Comparison of ENCODE assay signal across 7 mouse cellular contexts in the genomic region with DNA sequence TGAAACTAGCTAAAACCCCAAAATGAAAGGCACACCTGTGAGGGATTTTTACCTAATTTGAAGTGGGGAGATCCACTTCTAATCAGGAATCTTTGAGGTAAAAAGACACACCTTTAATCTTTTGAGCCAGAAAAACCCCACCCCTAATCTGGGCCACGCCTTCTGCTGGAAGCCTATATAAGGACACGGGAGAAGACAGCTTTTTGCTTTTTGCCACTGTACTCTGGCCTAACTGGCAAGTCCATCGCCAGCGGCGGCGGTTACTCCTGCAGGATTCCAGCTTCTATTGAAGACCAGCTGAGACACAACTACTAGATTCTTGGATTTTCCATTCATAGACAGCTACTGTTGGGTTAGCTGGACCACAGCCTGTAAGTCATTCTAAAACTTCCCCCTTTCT. TPM values are rescaled to one million over a fixed set of nuclear protein-coding genes. Genes with fewer than 3 reads are reported as not detected.
DNase-seq lines count a peak whose midpoint lies in the region; ATAC-seq and TF ChIP-seq lines count a peak whose summit lies in the region.

A gene (plus strand): TSS at position 213 of the 400 bp plus-strand sequence.

- no peak for TF ChIP-seq EP300 in CH12.LX (IDR thresholded peaks at IDR 0.05; ENCODE audit: low read length)

- peaks cover 20% of the 10 kb centered on the region for H3K79me2 ChIP-seq in CH12.LX (replicated peaks; ENCODE audit: control insufficient read depth, extremely low read depth, insufficient read depth, poor library complexity, severe bottlenecking)

- in situ Hi-C loops in CH12.LX (cut with MboI; ENCODE audit: low pct_ligation_motif_present, low pct_unique_long_range_greater_than_20kb, low sequenced_read_pairs), result no loop called here
- in situ Hi-C loops in Patski (cut with MboI; ENCODE audit: low pct_unique_long_range_greater_than_20kb), result no loop called here

- no peak for TF ChIP-seq RAD21 in CH12.LX (IDR thresholded peaks at IDR 0.05; ENCODE audit: low read depth, low read length)

- no peaks in the 10 kb centered on the region for H3K27me3 ChIP-seq in CH12.LX (replicated peaks)
- H3K27me3 ChIP-seq in Patski, result no peaks in the 10 kb centered on the region
- H3K27me3 ChIP-seq in liver, embryonic 16.5 days (ENCODE audit: control insufficient read depth, insufficient read depth, low read depth, low read length), result peaks cover 12% of the 10 kb centered on the region

- POLR2A ChIA-PET in Patski (lab: Charles Lee), result no interaction called here

- WGBS in liver, embryonic 16.5 days (ENCODE audit: insufficient replicate concordance), result 73% methylated on average over 6 of the region's 6 CpGs

- peak within 1 kb of the TSS; percentile 66 to 88 (median 85) for H3K4me3 ChIP-seq in CH12.LX (replicated peaks in 1 of 3; ENCODE audit: low read depth in 2 of 3, low read length in 2 of 3, poor library complexity in 1 of 3)
- H3K4me3 ChIP-seq in liver, embryonic 16.5 days (ENCODE audit: low read depth, low read length), result peak within 1 kb of the TSS; percentile 67

- peak within 1 kb of the TSS; percentile 48 for H3K4me2 ChIP-seq in CH12.LX (ENCODE audit: insufficient read depth, low read depth, poor library complexity, severe bottlenecking)
- peak within 1 kb of the TSS; percentile 54 for H3K4me2 ChIP-seq in liver, embryonic 16.5 days (ENCODE audit: low read depth, low read length)

- no peaks in the 10 kb centered on the region for H3K9me3 ChIP-seq in CH12.LX (replicated peaks; ENCODE audit: low read length)
- H3K9me3 ChIP-seq in liver, embryonic 16.5 days (replicated peaks; ENCODE audit: control insufficient read depth, low read length), result no peaks in the 10 kb centered on the region

- no peak within 1 kb of the TSS; the same call in 1 of the 2 replicates for H3K27ac ChIP-seq in CH12.LX (ENCODE audit: insufficient read depth, low read depth)
- H3K27ac ChIP-seq in liver, embryonic 16.5 days (ENCODE audit: low read length), result no peak within 1 kb of the TSS; the same call in 1 of the 2 replicates

- peaks cover 0 to 7% of the 10 kb centered on the region in 2 experiments for H3K36me3 ChIP-seq in CH12.LX (replicated peaks in 1 of 2; ENCODE audit: control insufficient read depth in 1 of 2, insufficient read depth in 1 of 2, low read length in 1 of 2)
- H3K36me3 ChIP-seq in liver, embryonic 16.5 days (ENCODE audit: control insufficient read depth, insufficient read depth), result no peaks in the 10 kb centered on the region

- no peak for ATAC-seq in Patski
- ATAC-seq in liver, embryonic 16.5 days (ENCODE audit: low read depth), result no peak

- CTCF ChIA-PET in Patski (lab: Charles Lee), result interaction anchor here (1.1 to 1.8 kb wide), 4 partner anchors 17 to 305 kb away, joined by 3 read pairs; no protein-coding TSS in a partner anchor

- H3K9ac ChIP-seq in CH12.LX (ENCODE audit: insufficient read depth, low read depth), result peak within 1 kb of the TSS; percentile 85
- H3K9ac ChIP-seq in liver, embryonic 16.5 days (ENCODE audit: low read depth, low read length), result 0 out of 2 replicates have a peak within 1 kb of the TSS, but pooled peaks have one; percentile 8

- DNase-seq in CH12.LX (ENCODE audit: extremely low read depth), result no peak
- no peak for DNase-seq in Patski (ENCODE audit: low read depth, low spot score)
- DNase-seq in heart, adult 8-10 months (ENCODE audit: low spot score), result no peak
- peak; percentile 75 for DNase-seq in kidney, adult 9 months
- DNase-seq in embryo, embryonic 9.5 days (ENCODE audit: extremely low spot score), result no peak
- DNase-seq in right cerebral cortex, postnatal 10 days (ENCODE audit: low spot score in 2 of 2), result no peak

- dilution Hi-C loops in CH12.LX (cut with MboI; ENCODE audit: extremely low pct_ligation_motif_present, extremely low pct_unique_long_range_greater_than_20kb, low sequenced_read_pairs), result no loop called here

- TF ChIP-seq CTCF in CH12.LX (conservative IDR thresholded peaks at IDR 0.05 in 1 of 2, IDR thresholded peaks at IDR 0.05 in 1 of 2; ENCODE audit: low read depth in 2 of 2, low read length in 2 of 2), result no peak
- no peak for TF ChIP-seq CTCF in Patski (IDR thresholded peaks at IDR 0.05)

- TF ChIP-seq POLR2A in CH12.LX (IDR thresholded peaks at IDR 0.05; ENCODE audit: low read depth, low read length), result no peak

- H3K4me1 ChIP-seq in CH12.LX (ENCODE audit: control insufficient read depth in 1 of 2, insufficient read depth in 2 of 2), result peaks cover 0 to 29% of the 10 kb centered on the region in 2 experiments; a peak in 2 of 4 replicates
- peaks cover 9% of the 10 kb centered on the region for H3K4me1 ChIP-seq in liver, embryonic 16.5 days (ENCODE audit: control insufficient read depth, low read depth, low read length)

TF ChIP-seq in CH12.LX, 34 proteins besides CTCF, POLR2A, EP300 and RAD21:
- TF ChIP-seq NELFE (IDR thresholded peaks at IDR 0.05; ENCODE audit: low read depth, low read length) (no peak), TBP (conservative IDR thresholded peaks at IDR 0.05; ENCODE audit: low read depth, low read length) (peak; percentile 69; the same call in 1 of the 2 replicates), ZMIZ1 (IDR thresholded peaks at IDR 0.05; ENCODE audit: low read depth, low read length) (no peak), USF1 (IDR thresholded peaks at IDR 0.05; ENCODE audit: low read depth, low read length) (no peak), MXI1 (IDR thresholded peaks at IDR 0.05; ENCODE audit: low read depth, low read length) (no peak), MAX (IDR thresholded peaks at IDR 0.05; ENCODE audit: low read length) (no peak), MAZ (IDR thresholded peaks at IDR 0.05; ENCODE audit: low read depth, low read length) (0 out of 2 replicates have a peak, but pooled peaks have one; percentile 9), MAFK (IDR thresholded peaks at IDR 0.05; ENCODE audit: insufficient replicate concordance, low read length) (no peak)

RNA-seq across cellular contexts. Expression of the gene that starts here (rescaled TPM):
- total RNA-seq in CH12.LX (2012; rRNA removed) (6.2 and 8.2 TPM in 2 replicates), CH12.LX (2014; rRNA removed) (7.6 and 9.0 TPM in 2 replicates)
- polyA plus RNA-seq in CH12.LX (2012; ENCODE audit: insufficient read length, low read depth) (40.2 and 50.3 TPM in 2 replicates), Patski (2021) (47.2 TPM)
- total RNA-seq in heart, adult 8-10 months (2022), result 10 to 100 TPM; 11.7 to 16.0 (median 14.4) TPM
- polyA plus RNA-seq in liver, embryonic 16.5 days (2015; fragmentation: Nextera tagmentation; extraction: Ambion mirVana), result 4.9 and 5.2 TPM in 2 replicates
